Mouse (Mus musculus) layer of hippocampus, adult 6 months (tissue): ENCODE data around the gene 4930503B20Rik. TPM values are rescaled to one million over a fixed set of nuclear protein-coding genes. Genes with fewer than 3 reads are reported as not detected.

Source experiments
- long read RNA-seq, 2 experiments: library from polyadenylated mRNA; unstranded; transcript quantifications; one replicate each; pipeline ENCODE4 v2.0.0; 2019 to 2020
- polyA plus RNA-seq: library from polyadenylated mRNA; unstranded; fragments of <200 nt; fragmentation: Nextera tagmentation; gene quantifications from 2 replicates; pipeline ENCODE4 v1.2.3, GENCODE M21; 2021

The 4930503B20Rik gene
- polyA plus RNA-seq = not detected in 2 replicates
- long read RNA-seq, experiment 1 = 0 reads
- long read RNA-seq, experiment 2 = 0 reads

GRCm38 (mm10) chr3:146651217-146651616, at the start of gene 4930503B20Rik:
4930503B20Rik (minus strand) TSS chr3:146651317.

DNA sequence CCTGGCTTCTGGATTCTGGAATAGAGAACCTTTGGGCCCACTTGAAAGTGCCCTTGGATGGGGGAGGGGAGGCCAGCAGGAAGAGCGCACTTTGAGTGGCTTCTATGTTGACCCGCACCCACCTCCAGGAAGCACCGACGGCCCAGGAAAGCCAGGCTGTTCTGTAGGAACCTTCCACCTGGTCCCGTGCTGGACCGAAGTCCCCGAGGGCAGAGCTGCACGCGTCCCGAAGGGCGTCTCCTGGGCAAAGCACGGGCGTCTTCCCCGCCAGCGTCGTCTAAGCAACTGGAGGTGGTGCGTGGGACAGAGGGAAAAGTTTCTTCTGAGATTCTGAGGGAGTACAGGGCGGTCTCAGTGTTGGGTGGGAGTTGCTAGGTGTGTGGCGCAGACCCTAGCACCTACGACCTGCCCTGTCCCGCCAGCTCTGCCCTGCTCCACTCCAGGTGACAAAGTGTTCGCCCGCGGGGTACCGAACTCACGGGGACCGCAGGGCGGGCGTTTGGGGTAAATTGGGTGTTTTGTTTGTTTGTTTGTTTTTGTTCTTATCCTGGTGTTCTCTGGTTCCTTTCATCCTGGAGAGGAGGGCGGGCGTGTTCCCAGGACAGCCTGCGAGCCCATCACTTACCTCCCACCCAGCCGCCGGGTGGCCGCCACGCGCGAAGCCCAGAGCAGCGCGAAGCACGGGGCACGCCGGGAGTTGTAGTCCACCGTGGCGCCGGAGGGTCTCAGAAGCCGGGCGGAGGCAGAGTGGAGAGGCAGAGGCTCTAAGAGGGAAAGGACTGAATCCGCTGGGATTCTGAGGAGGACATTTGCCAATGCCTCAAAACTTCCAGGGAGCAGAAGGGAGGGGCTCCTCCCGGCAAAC, 33.9 kb upstream of the 4930503B20Rik start, which contains the start of gene Samd13:
TSS of gene Samd13 (minus strand) at position 782 of the 865 bp plus-strand sequence.

DNA sequence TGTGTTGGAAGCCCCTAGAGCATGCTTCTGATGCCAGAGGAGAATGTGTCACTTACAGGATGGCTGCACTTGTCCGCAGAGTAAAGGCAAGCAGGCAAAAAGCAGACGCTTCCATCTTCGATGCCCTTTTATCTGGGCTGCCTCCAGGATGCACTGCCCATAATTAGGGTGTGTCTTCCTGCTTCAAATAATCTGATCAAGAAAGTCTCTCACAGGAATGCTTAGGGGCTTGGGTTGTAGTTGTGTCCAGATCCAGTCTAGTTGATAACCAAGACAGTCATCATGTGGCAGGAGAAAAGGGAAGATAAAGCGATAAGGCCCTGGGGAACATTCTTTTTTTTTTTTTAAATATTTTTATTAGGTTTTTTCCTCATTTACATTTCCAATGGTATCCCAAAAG, 35.6 kb downstream of the 4930503B20Rik start, which contains the start of gene Dnase2b:
TSS of gene Dnase2b (minus strand) at position 101 of the 400 bp plus-strand sequence.

Other genes starting within 250 kb of the 4930503B20Rik start
- 21.8 and 22.7 TPM in 2 replicates for gene Ssx2ip, start 246.7 kb downstream of the 4930503B20Rik start, polyA plus RNA-seq
- 4.8 and 7.5 TPM in 2 replicates for gene Ctbs, start 201.5 kb downstream of the 4930503B20Rik start, polyA plus RNA-seq
- gene Spata1, start 151.6 kb downstream of the 4930503B20Rik start, polyA plus RNA-seq = 0.38 and 0.73 TPM in 2 replicates
- 320 and 403 TPM in 2 replicates for gene Gng5, start 151.5 kb downstream of the 4930503B20Rik start, polyA plus RNA-seq
- gene Rpf1, start 129.9 kb downstream of the 4930503B20Rik start, polyA plus RNA-seq = 11.5 and 14.3 TPM in 2 replicates
- gene Uox, start 80.9 kb downstream of the 4930503B20Rik start, polyA plus RNA-seq = 0.85 and 0.93 TPM in 2 replicates
- gene Dnase2b, start 35.7 kb downstream of the 4930503B20Rik start, polyA plus RNA-seq = 0.05 TPM in 1 of 2 replicates, not detected in the other
- 0.25 and 0.41 TPM in 2 replicates for gene Samd13, start 34.3 kb upstream of the 4930503B20Rik start, polyA plus RNA-seq
- 107 and 124 TPM in 2 replicates for gene Prkacb, start 161.7 kb upstream of the 4930503B20Rik start, polyA plus RNA-seq
- 47.7 and 51.2 TPM in 2 replicates for gene Ttll7, start 201.1 kb upstream of the 4930503B20Rik start, polyA plus RNA-seq